Mouse (Mus musculus) forebrain, embryonic 14.5 days (tissue): ENCODE results near the gene Grm1. TPM values are rescaled to one million over a fixed set of nuclear protein-coding genes. Genes with fewer than 3 reads are reported as not detected.

Experiments used
- ATAC-seq: fragments of 200-750 bp; cut with Nextera tagmentation; 2 replicates; pipeline ENCODE4 v1.8.0; 2017; ENCODE audit warnings: mild to moderate bottlenecking, moderate library complexity
- DNase-seq: peaks from one replicate; pipeline ENCODE4 v3.0.0-alpha.2; 2015; ENCODE audit warnings: low spot score
- H3K27ac ChIP-seq: fragments of 300-500 bp; sonication (generic); 2 replicates; pipeline ENCODE4 v1.5.1; 2014; ENCODE audit warnings: low read depth, mild to moderate bottlenecking, control low read depth, low read length, moderate library complexity
- H3K27me3 ChIP-seq: fragments of 300-500 bp; sonication (generic); replicated peaks from 2 replicates; pipeline ENCODE4 v1.6.1; 2014; ENCODE audit warnings: low read length, control low read depth, mixed read lengths; ENCODE audit not compliant: control insufficient read depth, insufficient read depth
- H3K36me3 ChIP-seq: fragments of 300-500 bp; sonication (generic); 2 replicates; pipeline ENCODE4 v1.6.1; 2014; ENCODE audit warnings: low read length, control low read depth; ENCODE audit not compliant: control insufficient read depth, insufficient read depth
- H3K4me1 ChIP-seq: fragments of 300-500 bp; sonication (generic); 2 replicates; pipeline ENCODE4 v1.6.1; 2014; ENCODE audit warnings: antibody characterized with exemption, low read length, control low read depth; ENCODE audit not compliant: control insufficient read depth, insufficient read depth
- H3K4me2 ChIP-seq: fragments of 300-500 bp; sonication (generic); 2 replicates; pipeline ENCODE4 v1.6.1; 2014; ENCODE audit warnings: mild to moderate bottlenecking, control low read depth, low read length
- H3K4me3 ChIP-seq: fragments of 300-500 bp; sonication (generic); 2 replicates; pipeline ENCODE4 v1.5.1; 2014; ENCODE audit warnings: low read depth, low read length, control low read depth
- H3K9ac ChIP-seq: fragments of 300-500 bp; sonication (generic); 2 replicates; pipeline ENCODE4 v1.6.1; 2014; ENCODE audit warnings: mild to moderate bottlenecking, low read length, control low read depth, moderate library complexity
- H3K9me3 ChIP-seq: fragments of 300-500 bp; sonication (generic); replicated peaks from 2 replicates; pipeline ENCODE4 v1.6.1; 2016; ENCODE audit warnings: low read length, control low read depth, mixed read lengths; ENCODE audit not compliant: control insufficient read depth
- WGBS: fragments of 180-500 bp; shearing (Covaris S2); extraction: QIAGEN DNeasy Blood & Tissue Kit; methylation state at CpG from one replicate; pipeline ENCODE4 v1.1.7; 2014; 5-methylcytosine and 5-hydroxymethylcytosine counted together
- polyA plus RNA-seq: library from polyadenylated mRNA; unstranded; fragments of >200 nt; fragmentation: Nextera tagmentation; extraction: Ambion mirVana; gene quantifications from 2 replicates; pipeline ENCODE4 v1.2.1, GENCODE M21; 2014

Grm1 gene
- polyA plus RNA-seq, 1 experiment from 2014 or later: 2.0 TPM

DNA sequence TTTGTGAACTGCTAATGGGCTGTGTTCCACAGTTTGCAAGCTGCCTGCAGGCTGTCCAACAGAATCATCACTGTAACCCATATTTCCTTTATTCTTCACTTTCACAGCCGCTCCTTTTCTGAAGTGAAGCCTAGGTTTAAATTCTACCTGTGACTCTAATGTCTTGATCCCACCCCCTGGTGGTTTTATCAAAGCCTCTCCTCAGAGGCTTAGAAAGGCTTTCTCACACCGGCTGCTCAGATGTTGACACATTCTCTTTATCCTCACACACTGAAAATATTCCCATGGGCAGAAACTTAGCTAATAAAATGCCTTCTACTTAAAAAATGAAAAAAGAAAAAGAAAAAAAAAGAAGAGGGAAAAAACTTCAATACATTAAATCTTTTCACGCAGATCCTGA, 210.0 kb downstream of the Grm1 start:
- H3K9me3 ChIP-seq: no peaks in the 10 kb centered on the region
- no peak overlapping the region for H3K9ac ChIP-seq
- H3K36me3 ChIP-seq: no peaks in the 10 kb centered on the region
- H3K27me3 ChIP-seq: no peaks in the 10 kb centered on the region
- 27% methylated on average over 3 of the region's 3 CpGs for WGBS
- H3K27ac ChIP-seq: no peak overlapping the region
- no peak overlapping the region for H3K4me2 ChIP-seq
- DNase-seq (peak; percentile 43), ATAC-seq (no peak)
- H3K4me1 ChIP-seq: no peaks in the 10 kb centered on the region
- H3K4me3 ChIP-seq: no peak overlapping the region

DNA sequence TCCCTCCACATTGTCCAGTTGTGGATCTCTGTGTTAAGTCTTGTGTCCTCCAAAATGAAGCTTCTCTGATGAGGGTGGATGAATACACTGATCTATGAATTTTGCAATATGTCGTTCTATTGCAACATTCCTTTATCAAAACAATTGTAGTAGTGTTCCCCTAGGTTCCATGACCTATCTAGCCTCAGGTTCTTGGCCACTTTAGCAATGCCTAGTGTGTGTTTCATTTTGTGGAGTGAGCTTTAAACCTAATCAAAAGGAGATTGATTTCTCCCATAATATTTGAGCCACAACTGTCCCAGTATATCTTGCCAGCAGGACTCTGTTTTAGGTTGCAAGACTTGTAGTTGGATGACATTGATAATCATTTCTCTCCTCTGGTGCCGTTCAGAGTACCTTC, 211.9 kb downstream of the Grm1 start:
- no peak for ATAC-seq
- WGBS: 90% methylated on average over 2 of the region's 2 CpGs

DNA sequence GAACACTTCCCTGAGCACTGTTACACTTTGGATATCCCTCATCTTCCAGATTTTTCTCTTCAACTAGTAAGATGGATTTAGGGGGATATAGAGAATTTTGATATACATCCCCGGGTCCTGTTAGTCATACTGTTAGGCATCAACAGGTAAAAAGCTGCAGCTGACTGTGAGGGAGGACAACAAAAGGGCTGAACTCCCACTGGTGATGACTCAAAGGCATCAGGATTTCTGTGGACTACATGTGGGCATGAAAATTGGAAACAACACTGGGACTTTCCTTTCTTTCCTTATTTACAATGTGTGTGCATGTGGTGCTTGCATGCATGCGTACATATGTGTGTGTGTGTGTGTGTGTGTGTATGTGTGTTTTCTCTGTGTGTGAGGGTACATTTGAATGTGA, 215.9 kb downstream of the Grm1 start:
- Histone ChIP-seq H3K9me3 (no peaks in the 10 kb centered on the region), H3K27me3 (no peaks in the 10 kb centered on the region), H3K4me1 (no peaks in the 10 kb centered on the region), H3K36me3 (no peaks in the 10 kb centered on the region), H3K27ac (no peak overlapping the region), H3K9ac (no peak overlapping the region), H3K4me3 (no peak overlapping the region), H3K4me2 (no peak overlapping the region)
- WGBS: 95% methylated on average over 2 of the region's 2 CpGs
- ATAC-seq (no peak), DNase-seq (no peak)

More for the DNA sequence above, 211.9 kb downstream of the Grm1 start:
- Histone ChIP-seq H3K9me3 (no peaks in the 10 kb centered on the region), H3K4me2 (no peak overlapping the region), H3K4me1 (no peaks in the 10 kb centered on the region), H3K9ac (no peak overlapping the region), H3K27ac (no peak overlapping the region), H3K4me3 (no peak overlapping the region), H3K36me3 (no peaks in the 10 kb centered on the region), H3K27me3 (no peaks in the 10 kb centered on the region)
- DNase-seq: no peak

GRCm38 (mm10) chr10:10864759-10865158, 217.4 kb downstream of the Grm1 start:
- no peaks in the 10 kb centered on the region for H3K9me3 ChIP-seq
- no peak overlapping the region for H3K9ac ChIP-seq
- no peaks in the 10 kb centered on the region for H3K4me1 ChIP-seq
- ATAC-seq (no peak), DNase-seq (no peak)
- H3K27ac ChIP-seq: no peak overlapping the region
- 27% methylated on average over 5 of the region's 5 CpGs for WGBS
- no peak overlapping the region for H3K4me2 ChIP-seq
- H3K4me3 ChIP-seq: no peak overlapping the region
- no peaks in the 10 kb centered on the region for H3K27me3 ChIP-seq
- no peaks in the 10 kb centered on the region for H3K36me3 ChIP-seq

GRCm38 (mm10) chr10:10847376-10848286, 234.5 kb downstream of the Grm1 start:
- peak; percentile 74 for DNase-seq
- Histone ChIP-seq H3K36me3 (no peaks in the 10 kb centered on the region), H3K9ac (no peak overlapping the region), H3K4me2 (no peak overlapping the region), H3K4me3 (no peak overlapping the region), H3K27me3 (no peaks in the 10 kb centered on the region), H3K4me1 (peaks cover 4% of the 10 kb centered on the region; the same call in 1 of the 2 replicates), H3K27ac (0 out of 2 replicates have a peak overlapping the region, but pooled peaks have one; percentile 30), H3K9me3 (no peaks in the 10 kb centered on the region)
- ATAC-seq: peak; percentile 92
- WGBS: 24% methylated on average over 7 of the region's 7 CpGs

- no peak overlapping the region for H3K27ac ChIP-seq
- no peak for ATAC-seq
- 87% methylated on average over 5 of the region's 5 CpGs for WGBS
Measured at GRCm38 (mm10) chr10:10845059-10845685, 237.0 kb downstream of the Grm1 start.

GRCm38 (mm10) chr10:10835406-10835805, 246.8 kb downstream of the Grm1 start:
- Histone ChIP-seq H3K27me3 (no peaks in the 10 kb centered on the region), H3K4me3 (no peak overlapping the region), H3K4me1 (no peaks in the 10 kb centered on the region), H3K9me3 (no peaks in the 10 kb centered on the region; the same call in 1 of the 2 replicates), H3K4me2 (no peak overlapping the region), H3K36me3 (no peaks in the 10 kb centered on the region), H3K27ac (no peak overlapping the region), H3K9ac (no peak overlapping the region)
- ATAC-seq (no peak), DNase-seq (no peak)

More at GRCm38 (mm10) chr10:10845059-10845685, 237.0 kb downstream of the Grm1 start:
- DNase-seq: no peak
- Histone ChIP-seq H3K27me3 (no peaks in the 10 kb centered on the region), H3K9me3 (no peaks in the 10 kb centered on the region), H3K4me2 (no peak overlapping the region), H3K36me3 (no peaks in the 10 kb centered on the region), H3K4me1 (peaks cover 4% of the 10 kb centered on the region; the same call in 1 of the 2 replicates), H3K4me3 (no peak overlapping the region), H3K9ac (no peak overlapping the region)

GRCm38 (mm10) chr10:10834828-10835227, 247.3 kb downstream of the Grm1 start:
- Histone ChIP-seq H3K27ac (no peak overlapping the region), H3K27me3 (no peaks in the 10 kb centered on the region), H3K4me2 (no peak overlapping the region), H3K4me1 (no peaks in the 10 kb centered on the region), H3K36me3 (no peaks in the 10 kb centered on the region), H3K9me3 (no peaks in the 10 kb centered on the region; the same call in 1 of the 2 replicates), H3K4me3 (no peak overlapping the region), H3K9ac (no peak overlapping the region)
- WGBS: 79% methylated on average over 3 of the region's 3 CpGs
- ATAC-seq (no peak), DNase-seq (peak; percentile 5)

DNA sequence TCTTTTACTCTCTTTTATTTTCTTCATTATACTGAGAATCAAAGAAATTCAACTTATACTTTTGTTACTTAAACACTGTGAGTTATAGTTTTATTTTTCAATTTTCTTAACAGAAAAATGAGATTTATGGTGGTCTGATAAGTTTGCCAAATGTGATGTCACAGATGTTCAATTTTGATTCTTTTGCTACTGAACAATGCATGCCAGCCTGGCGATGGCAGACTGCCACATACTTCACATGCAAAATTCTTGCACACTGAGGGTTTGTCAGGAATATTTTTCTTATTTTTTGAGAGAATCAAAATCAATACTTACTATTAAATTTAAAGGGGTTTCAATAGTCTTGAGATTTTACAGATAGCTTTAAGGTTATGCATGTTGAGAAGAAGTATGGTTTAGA, 251.0 kb downstream of the Grm1 start:
- H3K27me3 ChIP-seq: no peaks in the 10 kb centered on the region
- no peaks in the 10 kb centered on the region for H3K36me3 ChIP-seq
- H3K9me3 ChIP-seq: no peaks in the 10 kb centered on the region
- no peak overlapping the region for H3K27ac ChIP-seq
- ATAC-seq: no peak
- WGBS: 85% methylated on average over 1 of the region's 1 CpGs
- no peak overlapping the region for H3K9ac ChIP-seq
- H3K4me1 ChIP-seq: no peaks in the 10 kb centered on the region
- DNase-seq: peak; percentile 17
- H3K4me3 ChIP-seq: no peak overlapping the region
- H3K4me2 ChIP-seq: no peak overlapping the region
